Mouse (Mus musculus): ENCODE measurements around the gene Prim2. TPM values are rescaled to one million over a fixed set of nuclear protein-coding genes. Genes with fewer than 3 reads are reported as not detected.
A peak's percentile ranks its signal among the peaks of the same experiment; 100 is the strongest.

Gene Prim2
- polyA plus RNA-seq, 1 experiment from 2014 or later: 25.4 TPM

GRCm38 (mm10) chr1:33494524-33495202 is 174.9 kb downstream of the Prim2 start:
- H3K27ac ChIP-seq (replicated peaks; ENCODE audit: low read depth, low read length): peak overlapping the region; percentile 76
- H3K4me2 ChIP-seq (ENCODE audit: low read length): no peak overlapping the region
- no peak overlapping the region for H3K9ac ChIP-seq (replicated peaks; ENCODE audit: low read length)
- peak; percentile 86 for ATAC-seq (ENCODE audit: low FRiP score, low TSS enrichment)
- peaks cover 20% of the 10 kb centered on the region for H3K4me1 ChIP-seq (ENCODE audit: control insufficient read depth, insufficient read depth, low read length)
- no peaks in the 10 kb centered on the region for H3K36me3 ChIP-seq (ENCODE audit: control insufficient read depth, insufficient read depth, low read length)
- H3K4me3 ChIP-seq (replicated peaks; ENCODE audit: low read depth, low read length): no peak overlapping the region
- WGBS: 5% methylated on average over 2 of the region's 2 CpGs
- DNase-seq: peak; percentile 81
- no peaks in the 10 kb centered on the region for H3K27me3 ChIP-seq (ENCODE audit: control insufficient read depth, insufficient read depth, low read length)
- no peaks in the 10 kb centered on the region for H3K9me3 ChIP-seq (ENCODE audit: control insufficient read depth, low read length)

- Histone ChIP-seq H3K36me3 (ENCODE audit: control insufficient read depth, insufficient read depth, low read length) (no peaks in the 10 kb centered on the region), H3K27me3 (ENCODE audit: control insufficient read depth, insufficient read depth, low read length) (no peaks in the 10 kb centered on the region), H3K4me3 (replicated peaks; ENCODE audit: low read depth, low read length) (no peak overlapping the region), H3K4me1 (ENCODE audit: control insufficient read depth, insufficient read depth, low read length) (peaks cover 10% of the 10 kb centered on the region), H3K27ac (replicated peaks; ENCODE audit: low read depth, low read length) (0 out of 2 replicates have a peak overlapping the region, but pooled peaks have one; percentile 21), H3K9ac (replicated peaks; ENCODE audit: low read length) (no peak overlapping the region), H3K9me3 (ENCODE audit: control insufficient read depth, low read length) (no peaks in the 10 kb centered on the region), H3K4me2 (ENCODE audit: low read length) (no peak overlapping the region)
- ATAC-seq (ENCODE audit: low FRiP score, low TSS enrichment) (no peak), DNase-seq (no peak)
- WGBS: 74% methylated on average over 6 of the region's 6 CpGs
Observed at GRCm38 (mm10) chr1:33490220-33490619, 179.4 kb downstream of the Prim2 start.

GRCm38 (mm10) chr1:33488372-33488771 is 181.2 kb downstream of the Prim2 start:
- 98% methylated on average over 5 of the region's 5 CpGs for WGBS

GRCm38 (mm10) chr1:33483746-33484145 is 185.8 kb downstream of the Prim2 start:
- WGBS: 92% methylated on average over 3 of the region's 3 CpGs
- H3K27me3 ChIP-seq (ENCODE audit: control insufficient read depth, insufficient read depth, low read length): no peaks in the 10 kb centered on the region
- H3K4me3 ChIP-seq (replicated peaks; ENCODE audit: low read depth, low read length): no peak overlapping the region
- ATAC-seq (ENCODE audit: low FRiP score, low TSS enrichment): no peak
- no peak for DNase-seq
- H3K4me1 ChIP-seq (ENCODE audit: control insufficient read depth, insufficient read depth, low read length): no peaks in the 10 kb centered on the region
- H3K36me3 ChIP-seq (ENCODE audit: control insufficient read depth, insufficient read depth, low read length): no peaks in the 10 kb centered on the region
- H3K27ac ChIP-seq (replicated peaks; ENCODE audit: low read depth, low read length): no peak overlapping the region
- H3K9ac ChIP-seq (replicated peaks; ENCODE audit: low read length): no peak overlapping the region
- H3K4me2 ChIP-seq (ENCODE audit: low read length): no peak overlapping the region
- H3K9me3 ChIP-seq (ENCODE audit: control insufficient read depth, low read length): no peaks in the 10 kb centered on the region

More at GRCm38 (mm10) chr1:33488372-33488771, 181.2 kb downstream of the Prim2 start:
- Histone ChIP-seq H3K4me3 (replicated peaks; ENCODE audit: low read depth, low read length) (no peak overlapping the region), H3K4me1 (ENCODE audit: control insufficient read depth, insufficient read depth, low read length) (no peaks in the 10 kb centered on the region), H3K36me3 (ENCODE audit: control insufficient read depth, insufficient read depth, low read length) (no peaks in the 10 kb centered on the region), H3K9me3 (ENCODE audit: control insufficient read depth, low read length) (no peaks in the 10 kb centered on the region), H3K27ac (replicated peaks; ENCODE audit: low read depth, low read length) (no peak overlapping the region), H3K27me3 (ENCODE audit: control insufficient read depth, insufficient read depth, low read length) (no peaks in the 10 kb centered on the region), H3K9ac (replicated peaks; ENCODE audit: low read length) (no peak overlapping the region), H3K4me2 (ENCODE audit: low read length) (no peak overlapping the region)
- ATAC-seq (ENCODE audit: low FRiP score, low TSS enrichment) (no peak), DNase-seq (no peak)

GRCm38 (mm10) chr1:33480382-33480781 is 189.2 kb downstream of the Prim2 start:
- ATAC-seq (ENCODE audit: low FRiP score, low TSS enrichment) (peak; percentile 34; the same call in 1 of the 2 replicates), DNase-seq (peak; percentile 39)
- no peaks in the 10 kb centered on the region for H3K4me1 ChIP-seq (ENCODE audit: control insufficient read depth, insufficient read depth, low read length)
- no peak overlapping the region for H3K4me2 ChIP-seq (ENCODE audit: low read length)
- H3K27ac ChIP-seq (replicated peaks; ENCODE audit: low read depth, low read length): no peak overlapping the region
- 77% methylated on average over 7 of the region's 7 CpGs for WGBS
- H3K27me3 ChIP-seq (ENCODE audit: control insufficient read depth, insufficient read depth, low read length): no peaks in the 10 kb centered on the region
- H3K9ac ChIP-seq (replicated peaks; ENCODE audit: low read length): no peak overlapping the region
- no peak overlapping the region for H3K4me3 ChIP-seq (replicated peaks; ENCODE audit: low read depth, low read length)
- no peaks in the 10 kb centered on the region for H3K9me3 ChIP-seq (ENCODE audit: control insufficient read depth, low read length)
- H3K36me3 ChIP-seq (ENCODE audit: control insufficient read depth, insufficient read depth, low read length): no peaks in the 10 kb centered on the region

- DNase-seq (no peak), ATAC-seq (ENCODE audit: low FRiP score, low TSS enrichment) (no peak)
- no peaks in the 10 kb centered on the region for H3K36me3 ChIP-seq (ENCODE audit: control insufficient read depth, insufficient read depth, low read length)
- no peak overlapping the region for H3K9ac ChIP-seq (replicated peaks; ENCODE audit: low read length)
- H3K4me3 ChIP-seq (replicated peaks; ENCODE audit: low read depth, low read length): no peak overlapping the region
- no peak overlapping the region for H3K27ac ChIP-seq (replicated peaks; ENCODE audit: low read depth, low read length)
- 91% methylated on average over 6 of the region's 6 CpGs for WGBS
- no peaks in the 10 kb centered on the region for H3K27me3 ChIP-seq (ENCODE audit: control insufficient read depth, insufficient read depth, low read length)
- H3K4me1 ChIP-seq (ENCODE audit: control insufficient read depth, insufficient read depth, low read length): no peaks in the 10 kb centered on the region
- H3K4me2 ChIP-seq (ENCODE audit: low read length): no peak overlapping the region
- H3K9me3 ChIP-seq (ENCODE audit: control insufficient read depth, low read length): no peaks in the 10 kb centered on the region
Observed at GRCm38 (mm10) chr1:33471069-33471468, 198.5 kb downstream of the Prim2 start.

GRCm38 (mm10) chr1:33470222-33470621 is 199.4 kb downstream of the Prim2 start:
- ATAC-seq (ENCODE audit: low FRiP score, low TSS enrichment) (no peak), DNase-seq (no peak)
- H3K4me3 ChIP-seq (replicated peaks; ENCODE audit: low read depth, low read length): no peak overlapping the region
- H3K4me1 ChIP-seq (ENCODE audit: control insufficient read depth, insufficient read depth, low read length): no peaks in the 10 kb centered on the region
- no peak overlapping the region for H3K4me2 ChIP-seq (ENCODE audit: low read length)
- H3K27me3 ChIP-seq (ENCODE audit: control insufficient read depth, insufficient read depth, low read length): no peaks in the 10 kb centered on the region
- H3K9ac ChIP-seq (replicated peaks; ENCODE audit: low read length): no peak overlapping the region
- no peak overlapping the region for H3K27ac ChIP-seq (replicated peaks; ENCODE audit: low read depth, low read length)
- no peaks in the 10 kb centered on the region for H3K36me3 ChIP-seq (ENCODE audit: control insufficient read depth, insufficient read depth, low read length)
- no peaks in the 10 kb centered on the region for H3K9me3 ChIP-seq (ENCODE audit: control insufficient read depth, low read length)
- 95% methylated on average over 8 of the region's 8 CpGs for WGBS

- Histone ChIP-seq H3K4me1 (ENCODE audit: control insufficient read depth, insufficient read depth, low read length) (no peaks in the 10 kb centered on the region), H3K27me3 (ENCODE audit: control insufficient read depth, insufficient read depth, low read length) (no peaks in the 10 kb centered on the region), H3K4me2 (ENCODE audit: low read length) (no peak overlapping the region), H3K9me3 (ENCODE audit: control insufficient read depth, low read length) (no peaks in the 10 kb centered on the region), H3K27ac (replicated peaks; ENCODE audit: low read depth, low read length) (no peak overlapping the region), H3K4me3 (replicated peaks; ENCODE audit: low read depth, low read length) (no peak overlapping the region), H3K36me3 (ENCODE audit: control insufficient read depth, insufficient read depth, low read length) (no peaks in the 10 kb centered on the region), H3K9ac (replicated peaks; ENCODE audit: low read length) (no peak overlapping the region)
- ATAC-seq (ENCODE audit: low FRiP score, low TSS enrichment): no peak
- peak; percentile 50 for DNase-seq
- 38% methylated on average over 5 of the region's 5 CpGs for WGBS
Observed at GRCm38 (mm10) chr1:33464234-33464633, 205.4 kb downstream of the Prim2 start.

- no peak for DNase-seq
- 93% methylated on average over 8 of the region's 8 CpGs for WGBS
- Histone ChIP-seq H3K36me3 (ENCODE audit: control insufficient read depth, insufficient read depth, low read length) (no peaks in the 10 kb centered on the region), H3K4me2 (ENCODE audit: low read length) (no peak overlapping the region), H3K4me3 (replicated peaks; ENCODE audit: low read depth, low read length) (no peak overlapping the region), H3K9me3 (ENCODE audit: control insufficient read depth, low read length) (no peaks in the 10 kb centered on the region), H3K27me3 (ENCODE audit: control insufficient read depth, insufficient read depth, low read length) (no peaks in the 10 kb centered on the region), H3K27ac (replicated peaks; ENCODE audit: low read depth, low read length) (no peak overlapping the region), H3K9ac (replicated peaks; ENCODE audit: low read length) (no peak overlapping the region), H3K4me1 (ENCODE audit: control insufficient read depth, insufficient read depth, low read length) (no peaks in the 10 kb centered on the region)
- no peak for ATAC-seq (ENCODE audit: low FRiP score, low TSS enrichment)
Observed at GRCm38 (mm10) chr1:33460703-33461102, 208.9 kb downstream of the Prim2 start.

Data from midbrain, embryonic 14.5 days (tissue).